Mouse (Mus musculus): Measurements from ENCODE around the gene Lrrk1.

Gene Lrrk1

GRCm38 (mm10) chr7:66200383-66200782, 187.8 kb downstream of the Lrrk1 start:
- CTCF ChIA-PET, result no interaction called here
- POLR2A ChIA-PET, result interaction anchor here in 1 of 4 experiments (1.1 to 1.3 kb wide), 2 partner anchors 17 to 31 kb away, joined by 3 to 5 read pairs; no protein-coding TSS in a partner anchor

DNA sequence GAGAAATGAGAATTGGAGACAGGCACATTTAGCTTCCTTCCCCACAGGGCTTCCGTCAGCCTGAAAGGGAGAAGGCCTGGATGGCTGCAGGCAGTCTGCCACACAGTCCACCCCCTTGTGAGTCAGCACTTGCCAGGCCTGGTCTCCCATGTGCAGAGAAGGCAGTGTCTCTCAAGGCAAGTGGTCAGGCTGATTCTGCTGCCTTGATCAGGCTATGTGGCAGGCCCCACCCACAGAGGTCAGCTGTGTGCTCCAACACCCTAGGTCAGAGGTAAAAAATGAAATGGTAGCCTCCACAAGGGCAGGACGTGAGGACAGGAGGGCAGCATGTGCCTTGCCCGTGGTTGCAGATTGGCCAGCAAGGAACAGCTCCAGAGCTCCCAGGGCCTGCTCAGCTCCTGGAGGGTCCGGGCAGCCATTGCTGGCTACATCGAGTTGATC, 188.7 kb downstream of the Lrrk1 start:
- ChIA-PET POLR2A (interaction anchor here in 1 of 4 experiments (1.3 to 1.7 kb wide), 2 partner anchors 32 to 89 kb away, joined by 3 to 5 read pairs; no protein-coding TSS in a partner anchor), CTCF (no interaction called here)

DNA sequence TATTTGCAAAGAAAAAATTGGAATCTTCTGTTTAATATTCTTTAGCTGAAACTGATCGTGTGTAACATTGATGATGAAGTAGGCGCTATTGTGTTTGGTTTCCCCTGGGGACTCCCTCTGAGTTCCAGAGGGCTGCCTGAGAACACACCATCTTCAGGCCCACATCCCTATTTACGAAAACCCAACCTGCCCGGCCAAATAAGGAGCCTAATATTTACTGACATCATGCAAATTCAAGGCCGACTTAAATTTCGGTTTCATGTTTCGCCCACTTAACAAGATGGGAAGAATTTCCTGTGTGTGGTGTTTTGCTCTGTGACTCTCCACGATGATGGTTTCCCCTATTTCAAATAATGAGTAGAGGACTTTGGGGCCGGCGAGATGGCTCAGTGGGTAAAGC, 189.7 kb downstream of the Lrrk1 start:
- CTCF ChIA-PET, result no interaction called here
- POLR2A ChIA-PET, result interaction anchor here in 1 of 4 experiments (1.7 kb wide), 1 partner anchor 88 kb away, joined by 3 read pairs; no protein-coding TSS in a partner anchor

- ChIA-PET POLR2A (interaction anchor here in 3 of 4 experiments (0.6 to 0.7 kb wide), 4 partner anchors 79 to 1983 kb away, joined by 3 to 6 read pairs (median 3); no protein-coding TSS in a partner anchor), CTCF (no interaction called here)
These were observed 191.3 kb downstream of the Lrrk1 start for GRCm38 (mm10) chr7:66196609-66197445.

- POLR2A ChIA-PET, result interaction anchor here in 2 of 4 experiments (0.6 to 0.7 kb wide), 3 partner anchors 78 to 1923 kb away, joined by 3 to 6 read pairs (median 3); no protein-coding TSS in a partner anchor
- CTCF ChIA-PET, result no interaction called here
These were observed 192.3 kb downstream of the Lrrk1 start for GRCm38 (mm10) chr7:66195881-66196280.

- POLR2A ChIA-PET, result no interaction called here
- CTCF ChIA-PET, result interaction anchor here in 1 of 4 experiments (0.8 kb wide), 1 partner anchor 93 kb away, joined by 4 read pairs; no protein-coding TSS in a partner anchor
These were observed 193.6 kb downstream of the Lrrk1 start for GRCm38 (mm10) chr7:66194511-66194910.

DNA sequence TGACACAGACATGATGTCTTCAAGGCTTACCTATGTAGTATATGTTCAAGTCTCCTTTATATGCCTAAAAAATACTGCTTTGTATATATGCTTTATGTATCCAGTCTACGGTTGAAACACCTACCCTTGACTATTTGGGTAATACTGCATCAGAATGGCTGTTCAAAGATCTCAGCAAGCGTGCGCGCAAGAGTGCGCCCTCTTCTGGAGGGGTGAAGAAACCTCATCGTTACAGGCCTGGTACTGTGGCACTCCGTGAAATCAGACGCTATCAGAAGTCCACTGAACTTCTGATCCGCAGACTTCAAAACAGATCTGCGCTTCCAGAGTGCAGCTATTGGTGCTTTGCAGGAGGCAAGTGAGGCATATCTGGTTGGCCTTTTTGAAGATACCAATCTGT, 197.8 kb downstream of the Lrrk1 start:
- ChIA-PET CTCF (interaction anchor here in 3 of 4 experiments (0.6 to 0.8 kb wide), 3 partner anchors 14 to 494 kb away, joined by 3 read pairs; no protein-coding TSS in a partner anchor), POLR2A (interaction anchor here in 1 of 4 experiments (1.0 kb wide), 1 partner anchor 10 kb away, joined by 5 read pairs; no protein-coding TSS in a partner anchor)

- ChIA-PET CTCF (no interaction called here), POLR2A (no interaction called here)
These were observed 200.4 kb downstream of the Lrrk1 start for GRCm38 (mm10) chr7:66187581-66188231.

DNA sequence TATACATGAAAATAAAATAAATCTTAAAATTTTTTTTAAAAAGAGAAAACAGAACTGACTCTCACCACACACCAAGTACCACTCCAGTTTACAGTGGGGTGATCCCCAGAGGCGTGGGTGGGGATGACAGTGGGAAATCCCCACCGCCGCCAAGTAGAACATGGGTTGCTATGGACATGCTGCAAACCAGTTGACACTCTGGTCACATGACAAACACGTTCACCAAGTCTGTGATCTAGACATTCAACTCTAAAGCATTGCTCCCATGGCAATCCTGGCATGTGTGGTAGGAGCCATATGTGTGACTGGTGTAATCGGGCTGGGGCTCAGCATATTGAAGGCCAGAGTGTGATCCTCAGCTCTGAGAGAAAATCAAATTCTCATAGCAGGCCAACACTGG, 202.8 kb downstream of the Lrrk1 start:
- CTCF ChIA-PET, result no interaction called here
- POLR2A ChIA-PET, result no interaction called here

- ChIA-PET CTCF (interaction anchor here in 1 of 4 experiments (0.5 kb wide), 1 partner anchor 93 kb away, joined by 8 read pairs; no protein-coding TSS in a partner anchor), POLR2A (interaction anchor here in 3 of 4 experiments (0.5 to 1.0 kb wide), 3 partner anchors 11 to 1976 kb away, joined by 3 read pairs; no protein-coding TSS in a partner anchor)
These were observed 204.1 kb downstream of the Lrrk1 start for GRCm38 (mm10) chr7:66184026-66184425.

GRCm38 (mm10) chr7:66183404-66183803, 204.7 kb downstream of the Lrrk1 start:
- CTCF ChIA-PET, result interaction anchor here in 3 of 4 experiments (0.5 to 1.0 kb wide), 5 partner anchors 82 to 658 kb away, joined by 3 to 20 read pairs (median 4); no protein-coding TSS in a partner anchor
- POLR2A ChIA-PET, result interaction anchor here in 3 of 4 experiments (0.6 to 1.0 kb wide), 3 partner anchors 10 to 67 kb away, joined by 3 to 4 read pairs (median 3); no protein-coding TSS in a partner anchor

GRCm38 (mm10) chr7:66182075-66182715, 206.0 kb downstream of the Lrrk1 start:
- POLR2A ChIA-PET, result interaction anchor here in 2 of 4 experiments (0.7 to 1.1 kb wide), 2 partner anchors 45 to 74 kb away, joined by 3 read pairs; no protein-coding TSS in a partner anchor
- CTCF ChIA-PET, result interaction anchor here (0.6 to 1.0 kb wide), 6 partner anchors 73 to 1264 kb away, joined by 3 to 5 read pairs (median 3); partner anchors contain the start of gene Chsy1 (in 1 of the 4)

DNA sequence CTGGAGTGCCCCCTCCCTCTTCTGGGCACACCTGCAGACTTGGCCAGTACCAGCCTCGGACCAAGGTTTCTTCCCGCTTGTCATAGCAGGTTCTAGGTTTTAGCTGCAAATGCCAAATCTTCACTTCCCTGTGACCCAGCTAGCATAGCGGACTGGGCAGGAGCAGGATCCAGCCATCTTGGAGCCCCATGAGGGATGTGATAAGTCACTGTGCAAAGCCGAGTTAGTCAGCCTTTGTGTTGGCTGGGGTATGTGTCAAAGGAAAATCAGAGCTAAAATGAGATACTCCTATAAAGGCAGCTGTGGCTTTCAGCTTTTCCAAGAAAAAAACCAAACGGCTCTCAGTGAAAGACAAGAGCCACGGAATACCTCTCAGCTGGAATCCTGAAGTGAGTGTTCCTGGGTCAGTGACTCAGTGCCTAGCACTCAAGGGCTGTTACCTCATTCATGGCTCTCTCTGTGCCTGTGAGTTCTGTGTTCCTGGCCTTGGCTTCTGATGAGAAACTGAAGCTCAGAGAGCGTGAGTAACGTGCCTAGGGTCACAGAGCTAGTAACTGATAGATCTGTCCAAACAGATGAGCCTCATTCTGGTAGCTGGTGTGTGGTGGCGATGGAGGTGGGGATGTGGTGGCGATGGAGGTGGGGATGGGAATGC, 207.3 kb downstream of the Lrrk1 start:
- ChIA-PET CTCF (interaction anchor here in 3 of 4 experiments (0.6 to 0.7 kb wide), 3 partner anchors 32 to 129 kb away, joined by 3 read pairs; no protein-coding TSS in a partner anchor), POLR2A (interaction anchor here in 2 of 4 experiments (0.9 to 1.6 kb wide), 6 partner anchors 9 to 469 kb away, joined by 3 to 5 read pairs (median 4); partner anchors contain the start of gene Selenos (in 1 of the 2))

GRCm38 (mm10) chr7:66180260-66180659, 207.9 kb downstream of the Lrrk1 start:
- POLR2A ChIA-PET, result interaction anchor here in 2 of 4 experiments (0.9 to 1.6 kb wide), 4 partner anchors 9 to 101 kb away, joined by 3 to 5 read pairs (median 4); partner anchors contain the start of gene Selenos (in 1 of the 2)
- CTCF ChIA-PET, result no interaction called here

DNA sequence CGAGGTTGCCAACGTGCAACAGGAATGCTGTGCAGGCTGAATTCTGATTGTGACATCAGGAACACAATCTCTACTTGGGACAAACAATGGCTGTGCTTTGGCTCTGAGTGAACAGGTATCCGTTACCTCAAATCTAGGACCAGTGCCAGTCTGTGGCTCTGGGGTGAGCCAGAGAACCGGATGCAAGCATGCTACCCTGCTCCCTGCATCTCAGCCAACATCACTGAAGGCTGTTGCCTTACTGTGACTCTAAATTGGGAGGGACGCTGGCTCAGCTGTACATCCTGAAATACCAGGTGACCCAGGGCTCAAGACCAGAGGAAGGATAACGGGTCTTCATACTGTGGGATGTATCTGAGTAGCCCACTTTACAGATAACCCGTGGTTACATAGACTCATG, 208.4 kb downstream of the Lrrk1 start:
- POLR2A ChIA-PET, result interaction anchor here in 1 of 4 experiments (1.4 to 1.6 kb wide), 2 partner anchors 10 to 100 kb away, joined by 4 to 5 read pairs; partner anchors contain the start of gene Selenos
- CTCF ChIA-PET, result no interaction called here

DNA sequence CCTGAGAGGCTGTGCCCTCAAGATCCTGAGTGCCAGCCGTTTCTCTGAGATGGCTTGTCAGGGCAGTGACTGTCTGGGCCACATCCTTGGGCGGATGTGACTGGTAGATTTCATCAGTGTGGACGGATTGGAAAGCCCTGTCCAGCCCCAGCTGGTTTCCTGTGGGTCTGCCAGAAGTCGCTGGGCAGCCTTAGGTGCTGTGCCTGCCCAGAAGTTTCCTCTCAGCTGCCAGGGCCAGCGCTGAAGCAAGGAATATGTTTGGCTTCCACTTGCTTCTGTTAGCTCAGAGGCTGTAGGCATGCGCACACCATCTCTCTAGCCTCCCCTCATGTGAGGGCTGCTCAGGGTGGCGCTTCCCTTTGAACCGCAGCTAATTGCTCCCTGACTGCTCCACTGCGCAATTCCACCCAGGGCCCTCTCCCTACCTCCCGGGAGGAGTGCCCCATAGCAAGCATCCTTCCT, 209.0 kb downstream of the Lrrk1 start:
- ChIA-PET POLR2A (interaction anchor here in 1 of 4 experiments (1.4 kb wide), 1 partner anchor 100 kb away, joined by 4 read pairs; the partner anchor contains the start of gene Selenos), CTCF (no interaction called here)

DNA sequence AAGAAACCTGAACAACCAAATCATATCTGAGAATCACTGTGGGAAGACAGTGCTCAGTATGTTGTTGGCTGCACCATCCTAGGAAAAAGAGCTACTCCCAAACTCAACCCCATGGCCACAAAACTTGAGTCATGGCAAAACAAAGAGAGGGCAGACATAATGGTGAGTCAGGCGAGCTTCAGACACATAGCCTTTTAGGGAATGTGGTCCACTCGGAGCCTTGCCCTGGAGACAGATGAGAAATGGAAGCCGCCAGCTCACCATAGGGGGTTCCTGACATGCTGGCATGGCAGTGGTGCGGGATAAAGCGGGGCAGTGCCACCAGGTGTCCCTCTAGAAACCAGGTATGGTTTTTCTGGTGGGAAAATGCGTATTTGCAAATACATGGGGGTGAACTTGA, 210.0 kb downstream of the Lrrk1 start:
- CTCF ChIA-PET, result interaction anchor here in 1 of 4 experiments (1.0 kb wide), 1 partner anchor 483 kb away, joined by 6 read pairs; no protein-coding TSS in a partner anchor
- POLR2A ChIA-PET, result interaction anchor here in 1 of 4 experiments (1.1 kb wide), 1 partner anchor 14 kb away, joined by 3 read pairs; no protein-coding TSS in a partner anchor
